Mouse (Mus musculus): ENCODE measurements at regions not wholly inside any gene's neighbourhood (a gene's known extent, or its start where the extent isn't known, plus 50 kb on each side); places are given as distances from the start of the nearest gene placed in this dataset.

DNA sequence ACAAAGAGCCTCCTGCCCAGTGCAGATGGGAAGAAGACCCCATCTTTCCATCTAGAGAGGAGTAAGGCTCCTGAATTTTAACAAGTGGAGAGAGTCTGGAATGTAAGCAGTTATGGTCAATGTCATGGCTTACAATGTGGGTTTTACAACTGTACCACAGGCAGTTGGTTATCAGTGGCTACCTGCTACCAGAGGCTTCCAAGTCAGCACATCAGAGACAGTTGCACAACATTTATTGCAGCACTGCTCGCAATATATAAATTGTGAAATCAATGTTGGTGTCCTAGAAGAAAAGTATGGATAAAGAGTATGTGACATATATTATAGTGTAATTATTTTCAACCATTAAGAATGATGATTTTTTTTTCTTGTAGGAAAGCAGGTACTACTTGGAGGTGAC lies 285.0 kb upstream of the Kif2a start:
- TF ChIP-seq POLR2A (IDR thresholded peaks at IDR 0.05; ENCODE audit: borderline replicate concordance, extremely low read depth, insufficient read depth, insufficient read length, poor library complexity, severe bottlenecking) = no peak
- TF ChIP-seq CTCF (IDR thresholded peaks at IDR 0.05; ENCODE audit: borderline replicate concordance, extremely low read depth, insufficient read depth, insufficient read length) = no peak

Measured in brain, embryonic 14.5 days (tissue).